Mouse (Mus musculus) naive thymus-derived CD4-positive, alpha-beta T cell, adult 2 months (primary cell): ENCODE measurements around the gene Ldlr.
A peak's percentile ranks its signal among the peaks of the same experiment; 100 is the strongest.

Experiments used
- DNase-seq: peaks from one replicate; pipeline ENCODE4 v3.0.0-alpha.2; 2011; ENCODE audit warnings: low read depth

Ldlr gene

GRCm38 (mm10) chr9:21725224-21726121, 2.2 kb downstream of the Ldlr start:
- peak; percentile 24 for DNase-seq

- no peak for DNase-seq
These were observed 3.1 kb downstream of the Ldlr start for GRCm38 (mm10) chr9:21726218-21726975.

- no peak for DNase-seq
These were observed 5.1 kb downstream of the Ldlr start for GRCm38 (mm10) chr9:21728261-21728832.

- no peak for DNase-seq
These were observed 6.0 kb downstream of the Ldlr start for GRCm38 (mm10) chr9:21729264-21729663.

- DNase-seq, result no peak
These were observed 9.0 kb downstream of the Ldlr start for GRCm38 (mm10) chr9:21732288-21732687.

- DNase-seq, result no peak
These were observed 10.2 kb downstream of the Ldlr start for GRCm38 (mm10) chr9:21733446-21733845.

- no peak for DNase-seq
These were observed 10.7 kb downstream of the Ldlr start for GRCm38 (mm10) chr9:21733989-21734388.

GRCm38 (mm10) chr9:21735126-21735525, 11.8 kb downstream of the Ldlr start:
- no peak for DNase-seq

- DNase-seq, result no peak
These were observed 13.3 kb downstream of the Ldlr start for GRCm38 (mm10) chr9:21736580-21736979.

- DNase-seq, result no peak
These were observed 13.9 kb downstream of the Ldlr start for GRCm38 (mm10) chr9:21737188-21737587.

- no peak for DNase-seq
These were observed 15.5 kb downstream of the Ldlr start for GRCm38 (mm10) chr9:21738776-21739175.

- no peak for DNase-seq
These were observed 17.1 kb downstream of the Ldlr start for GRCm38 (mm10) chr9:21740427-21740826.

- DNase-seq, result no peak
These were observed 18.2 kb downstream of the Ldlr start for GRCm38 (mm10) chr9:21741514-21741913.

- DNase-seq, result no peak
These were observed 24.0 kb downstream of the Ldlr start for GRCm38 (mm10) chr9:21747238-21747774.

GRCm38 (mm10) chr9:21748033-21748432, 24.8 kb downstream of the Ldlr start:
- no peak for DNase-seq

GRCm38 (mm10) chr9:21748491-21748890, 25.2 kb downstream of the Ldlr start:
- no peak for DNase-seq

GRCm38 (mm10) chr9:21749382-21750118, 26.3 kb downstream of the Ldlr start:
- no peak for DNase-seq

GRCm38 (mm10) chr9:21750370-21750769, 27.1 kb downstream of the Ldlr start:
- DNase-seq, result no peak

- DNase-seq, result no peak
These were observed 28.1 kb downstream of the Ldlr start for GRCm38 (mm10) chr9:21751347-21751746.

- DNase-seq, result no peak
These were observed 29.0 kb downstream of the Ldlr start for GRCm38 (mm10) chr9:21752252-21752792.

- DNase-seq, result no peak
These were observed 30.7 kb downstream of the Ldlr start for GRCm38 (mm10) chr9:21754003-21754402.
